Mouse (Mus musculus): ENCODE measurements at regions not wholly inside any gene's neighbourhood (a gene's known extent, or its start where the extent isn't known, plus 50 kb on each side); places are given as distances from the start of the nearest gene placed in this dataset.

DNA sequence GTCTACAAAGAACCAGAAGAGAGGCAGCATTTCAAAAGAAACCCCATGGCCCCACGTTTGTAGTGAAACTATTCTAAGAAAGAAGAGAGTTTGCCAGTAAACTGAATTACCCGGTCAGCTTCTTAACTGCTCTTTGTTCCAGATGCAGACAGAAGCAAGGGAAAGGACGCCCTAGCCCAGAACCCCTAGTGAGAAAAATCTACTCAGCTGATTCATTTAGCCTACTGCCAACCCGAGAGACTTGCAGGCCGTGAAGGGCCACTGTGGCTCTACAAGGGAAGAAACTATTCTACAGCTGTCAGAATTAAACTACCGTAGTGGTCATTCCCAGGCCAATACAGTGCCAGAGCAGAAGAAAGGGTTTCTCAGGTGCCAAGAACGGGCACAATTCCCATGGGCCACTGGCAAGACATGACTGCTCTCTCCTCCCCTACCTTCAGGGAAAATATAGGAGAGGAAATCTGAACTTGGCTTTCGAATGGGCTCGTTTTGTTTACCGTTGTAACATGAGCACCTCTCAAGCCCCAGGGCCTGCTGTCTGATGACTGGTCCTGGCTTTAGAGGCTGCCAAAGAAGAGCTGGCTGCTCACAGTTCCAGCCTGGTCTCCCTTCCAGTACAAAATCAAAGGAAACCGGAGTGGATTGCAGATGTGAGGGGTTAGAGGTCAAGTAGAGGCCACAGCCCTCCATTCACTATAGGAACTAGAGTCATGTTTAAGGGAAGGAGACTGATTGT is 111.7 kb upstream of the Dlg1 start:
- TF ChIP-seq EP300 (IDR thresholded peaks at IDR 0.05; ENCODE audit: insufficient read depth, low read depth, low read length): no peak
- TF ChIP-seq CTCF (IDR thresholded peaks at IDR 0.05): no peak
- TF ChIP-seq POLR2A (IDR thresholded peaks at IDR 0.05; ENCODE audit: insufficient read depth, low read depth, low read length): no peak
- intact Hi-C loops (cut with DNase I): no loop called here
- H3K9ac ChIP-seq (ENCODE audit: low read depth, low read length): no peak overlapping the region
- no peak for DNase-seq
- no peaks in the 10 kb centered on the region for H3K36me3 ChIP-seq (ENCODE audit: control insufficient read depth, insufficient read depth, low read length)
- no peak overlapping the region for H3K27ac ChIP-seq
- 58% methylated on average over 11 of the region's 11 CpGs for WGBS
- no peak overlapping the region for H3K4me3 ChIP-seq
- H3K27me3 ChIP-seq (ENCODE audit: control insufficient read depth, insufficient read depth, low read length): no peaks in the 10 kb centered on the region
- no peaks in the 10 kb centered on the region for H3K4me1 ChIP-seq (ENCODE audit: control insufficient read depth, insufficient read depth, low read length)
- H3K79me2 ChIP-seq (replicated peaks; ENCODE audit: control insufficient read depth, insufficient read depth, low read length): no peaks in the 10 kb centered on the region

DNA sequence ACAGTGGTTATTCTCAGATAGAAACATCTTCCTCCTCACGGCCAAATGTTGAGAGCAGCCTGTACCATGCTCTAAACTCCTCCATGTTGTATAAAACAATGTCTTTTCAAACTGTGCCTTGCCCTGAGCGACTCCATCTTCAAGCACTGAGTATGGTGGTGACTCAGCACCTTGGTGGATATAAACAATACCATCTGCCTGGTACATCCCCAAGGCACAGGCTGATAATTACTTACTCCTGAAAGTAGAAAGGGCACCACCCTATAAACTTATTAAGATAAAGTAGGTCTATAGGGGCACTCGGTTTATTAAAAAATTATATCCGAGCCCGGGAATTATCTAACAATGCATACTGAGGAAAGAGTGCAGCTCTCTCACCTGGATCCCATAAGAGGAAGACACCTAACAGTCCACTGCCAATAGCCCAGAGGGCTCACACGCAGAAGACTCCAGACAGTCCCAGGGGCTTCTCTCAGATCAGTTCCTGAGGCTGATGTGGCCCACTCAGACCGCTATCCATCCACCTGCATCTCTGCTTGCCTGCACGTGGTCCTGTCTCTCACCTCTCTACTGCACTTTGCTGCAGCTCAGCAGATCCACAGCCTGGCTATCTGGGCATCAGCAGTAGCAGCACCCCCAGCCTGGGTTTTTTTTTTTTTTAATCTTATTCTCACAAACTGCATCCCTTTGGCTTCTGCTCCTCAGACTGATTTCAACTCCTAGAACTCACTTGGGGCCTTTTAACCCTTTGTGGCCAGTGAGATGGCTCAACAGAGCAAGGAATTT is 109.7 kb upstream of the Dlg1 start:
- H3K36me3 ChIP-seq (ENCODE audit: control insufficient read depth, insufficient read depth, low read length): no peaks in the 10 kb centered on the region
- H3K27me3 ChIP-seq (ENCODE audit: control insufficient read depth, insufficient read depth, low read length): no peaks in the 10 kb centered on the region
- H3K4me3 ChIP-seq: no peak overlapping the region
- no peaks in the 10 kb centered on the region for H3K4me1 ChIP-seq (ENCODE audit: control insufficient read depth, insufficient read depth, low read length)
- WGBS: 81% methylated on average over 8 of the region's 8 CpGs
- intact Hi-C loops (cut with DNase I): no loop called here
- H3K27ac ChIP-seq: no peak overlapping the region
- no peak for DNase-seq
- H3K79me2 ChIP-seq (replicated peaks; ENCODE audit: control insufficient read depth, insufficient read depth, low read length): no peaks in the 10 kb centered on the region
- H3K9ac ChIP-seq (ENCODE audit: low read depth, low read length): no peak overlapping the region
- no peak for TF ChIP-seq CTCF (IDR thresholded peaks at IDR 0.05)
- TF ChIP-seq POLR2A (IDR thresholded peaks at IDR 0.05; ENCODE audit: insufficient read depth, low read depth, low read length): no peak
- no peak for TF ChIP-seq EP300 (IDR thresholded peaks at IDR 0.05; ENCODE audit: insufficient read depth, low read depth, low read length)

DNA sequence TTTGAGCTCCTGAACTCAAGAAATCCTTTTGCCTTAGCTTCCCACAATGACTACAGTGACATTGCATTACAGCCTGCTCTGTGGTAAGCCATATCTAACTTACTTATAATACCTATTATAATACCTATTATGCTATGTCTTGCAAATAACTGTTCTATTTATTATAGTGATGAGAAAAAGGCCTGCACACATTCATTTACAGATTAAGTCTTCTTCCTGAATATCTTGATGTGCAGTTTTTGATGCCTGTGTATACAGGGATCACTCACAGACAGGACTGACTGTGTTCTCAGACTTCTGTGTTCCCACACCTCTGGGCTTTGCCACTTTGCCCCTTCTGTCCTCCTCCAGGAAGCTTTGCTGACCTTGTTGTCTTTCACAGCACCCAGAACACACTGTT is 102.8 kb upstream of the Dlg1 start:
- intact Hi-C loops (cut with DNase I): no loop called here
- TF ChIP-seq CTCF (IDR thresholded peaks at IDR 0.05) (no peak), POLR2A (IDR thresholded peaks at IDR 0.05; ENCODE audit: insufficient read depth, low read depth, low read length) (no peak), EP300 (IDR thresholded peaks at IDR 0.05; ENCODE audit: insufficient read depth, low read depth, low read length) (no peak)
- Histone ChIP-seq H3K27ac (no peak overlapping the region), H3K27me3 (ENCODE audit: control insufficient read depth, insufficient read depth, low read length) (no peaks in the 10 kb centered on the region), H3K4me1 (ENCODE audit: control insufficient read depth, insufficient read depth, low read length) (no peaks in the 10 kb centered on the region), H3K9ac (ENCODE audit: low read depth, low read length) (no peak overlapping the region), H3K79me2 (replicated peaks; ENCODE audit: control insufficient read depth, insufficient read depth, low read length) (no peaks in the 10 kb centered on the region), H3K36me3 (ENCODE audit: control insufficient read depth, insufficient read depth, low read length) (no peaks in the 10 kb centered on the region), H3K4me3 (no peak overlapping the region)
- DNase-seq: no peak

DNA sequence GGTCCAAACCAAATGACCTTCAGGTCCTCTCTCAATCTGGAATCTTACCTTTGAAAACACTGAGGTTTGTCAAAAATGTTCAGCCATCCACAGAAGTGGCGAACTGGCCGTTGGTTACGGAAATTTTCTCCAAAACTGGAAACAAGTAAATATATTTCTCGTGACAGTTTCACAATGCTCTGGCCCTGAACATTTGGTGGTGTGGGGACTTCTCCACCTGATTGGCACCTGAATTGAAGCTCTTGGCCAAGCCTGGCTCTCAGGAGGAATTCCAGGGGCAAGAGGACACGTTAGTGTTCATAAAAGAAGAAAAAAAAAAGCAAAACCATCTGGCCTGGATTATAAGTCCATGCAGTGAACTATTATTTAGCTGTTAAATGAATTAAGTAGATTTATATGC is 98.3 kb upstream of the Dlg1 start:
- Histone ChIP-seq H3K4me1 (ENCODE audit: control insufficient read depth, insufficient read depth, low read length) (no peaks in the 10 kb centered on the region), H3K36me3 (ENCODE audit: control insufficient read depth, insufficient read depth, low read length) (no peaks in the 10 kb centered on the region), H3K27ac (no peak overlapping the region), H3K27me3 (ENCODE audit: control insufficient read depth, insufficient read depth, low read length) (no peaks in the 10 kb centered on the region; the same call in 1 of the 2 replicates), H3K9ac (ENCODE audit: low read depth, low read length) (no peak overlapping the region), H3K79me2 (replicated peaks; ENCODE audit: control insufficient read depth, insufficient read depth, low read length) (no peaks in the 10 kb centered on the region), H3K4me3 (no peak overlapping the region)
- WGBS: 71% methylated on average over 5 of the region's 5 CpGs
- TF ChIP-seq CTCF (IDR thresholded peaks at IDR 0.05) (no peak), POLR2A (IDR thresholded peaks at IDR 0.05; ENCODE audit: insufficient read depth, low read depth, low read length) (no peak), EP300 (IDR thresholded peaks at IDR 0.05; ENCODE audit: insufficient read depth, low read depth, low read length) (no peak)
- no peak for DNase-seq
- intact Hi-C loops (cut with DNase I): no loop called here

DNA sequence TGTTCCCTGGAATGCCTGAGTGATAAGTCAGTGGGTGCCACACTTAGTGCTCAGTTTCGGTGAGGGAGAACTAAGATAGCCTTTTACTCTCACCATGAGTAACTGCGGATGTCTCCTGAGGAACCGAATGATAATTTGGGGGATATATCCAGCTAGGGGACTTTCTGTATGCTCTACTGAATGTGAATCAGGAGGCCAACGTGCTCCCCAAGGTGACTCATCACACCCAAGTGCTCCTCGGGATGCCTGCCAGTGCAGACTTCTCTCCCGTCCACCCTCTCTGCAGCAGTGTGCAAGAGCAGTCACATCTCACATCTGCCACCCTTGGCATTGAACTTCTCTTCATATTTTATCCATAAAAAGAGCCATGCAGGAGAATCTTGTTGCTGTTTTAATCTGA is 94.9 kb upstream of the Dlg1 start:
- H3K79me2 ChIP-seq (replicated peaks; ENCODE audit: control insufficient read depth, insufficient read depth, low read length): no peaks in the 10 kb centered on the region
- H3K9ac ChIP-seq (ENCODE audit: low read depth, low read length): no peak overlapping the region
- no peaks in the 10 kb centered on the region for H3K4me1 ChIP-seq (ENCODE audit: control insufficient read depth, insufficient read depth, low read length)
- no peak for TF ChIP-seq CTCF (IDR thresholded peaks at IDR 0.05)
- no peak for TF ChIP-seq EP300 (IDR thresholded peaks at IDR 0.05; ENCODE audit: insufficient read depth, low read depth, low read length)
- no peak for TF ChIP-seq POLR2A (IDR thresholded peaks at IDR 0.05; ENCODE audit: insufficient read depth, low read depth, low read length)
- no peaks in the 10 kb centered on the region; the same call in 1 of the 2 replicates for H3K27me3 ChIP-seq (ENCODE audit: control insufficient read depth, insufficient read depth, low read length)
- H3K27ac ChIP-seq: no peak overlapping the region
- no peak overlapping the region for H3K4me3 ChIP-seq
- 76% methylated on average over 6 of the region's 6 CpGs for WGBS
- DNase-seq: no peak
- intact Hi-C loops (cut with DNase I): no loop called here
- no peaks in the 10 kb centered on the region for H3K36me3 ChIP-seq (ENCODE audit: control insufficient read depth, insufficient read depth, low read length)

DNA sequence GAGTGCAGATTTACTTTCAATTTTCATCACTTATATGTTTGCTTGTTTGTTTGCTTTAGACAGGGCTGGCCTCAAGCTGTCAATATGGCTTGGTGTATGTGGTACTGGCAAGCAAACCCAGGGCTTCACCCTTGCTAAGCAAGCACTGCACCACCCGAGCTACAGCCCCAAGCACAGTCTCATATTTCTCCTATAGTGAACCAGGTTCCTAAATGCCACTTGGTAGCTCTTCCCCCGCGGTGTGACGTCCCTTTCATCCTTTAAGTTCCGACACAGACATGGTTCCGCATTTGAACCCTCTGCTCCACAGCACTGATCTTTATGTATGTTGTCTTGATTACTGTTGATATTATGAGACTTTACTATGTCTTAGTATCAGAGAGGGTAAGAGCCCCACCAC is 93.4 kb upstream of the Dlg1 start:
- TF ChIP-seq CTCF (IDR thresholded peaks at IDR 0.05): no peak
- TF ChIP-seq EP300 (IDR thresholded peaks at IDR 0.05; ENCODE audit: insufficient read depth, low read depth, low read length): no peak
- no peak for TF ChIP-seq POLR2A (IDR thresholded peaks at IDR 0.05; ENCODE audit: insufficient read depth, low read depth, low read length)
- intact Hi-C loops (cut with DNase I): no loop called here
- Histone ChIP-seq H3K27ac (no peak overlapping the region), H3K36me3 (ENCODE audit: control insufficient read depth, insufficient read depth, low read length) (no peaks in the 10 kb centered on the region), H3K9ac (ENCODE audit: low read depth, low read length) (no peak overlapping the region), H3K4me1 (ENCODE audit: control insufficient read depth, insufficient read depth, low read length) (no peaks in the 10 kb centered on the region), H3K79me2 (replicated peaks; ENCODE audit: control insufficient read depth, insufficient read depth, low read length) (no peaks in the 10 kb centered on the region), H3K4me3 (no peak overlapping the region), H3K27me3 (ENCODE audit: control insufficient read depth, insufficient read depth, low read length) (no peaks in the 10 kb centered on the region; the same call in 1 of the 2 replicates)
- WGBS: 82% methylated on average over 6 of the region's 6 CpGs
- no peak for DNase-seq

All from heart, adult 2 months (tissue).